Mouse (Mus musculus): ENCODE measurements around the gene Bcas3. TPM values are rescaled to one million over a fixed set of nuclear protein-coding genes. Genes with fewer than 3 reads are reported as not detected.

Bcas3 gene
- polyA plus RNA-seq, 1 experiment from 2014 or later, result 28.5 TPM

DNA sequence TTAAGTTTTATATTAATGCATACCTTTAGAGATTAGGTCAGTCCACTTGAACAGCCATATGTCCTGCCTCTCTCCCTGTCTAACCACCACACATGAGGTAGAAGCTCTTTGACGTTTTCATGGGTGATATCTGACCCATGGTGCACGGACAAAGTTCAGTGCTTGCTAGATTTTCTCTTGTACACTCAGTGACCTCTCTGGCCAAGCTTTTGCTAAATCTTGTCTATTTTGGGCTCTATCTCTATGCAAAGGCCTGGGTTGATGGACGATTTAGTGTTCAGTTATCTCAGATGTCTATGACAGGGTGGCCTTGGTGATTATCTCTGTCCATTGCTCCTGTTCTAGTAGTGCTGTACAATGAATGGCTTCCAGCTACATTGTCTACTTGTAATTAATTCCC is 260.6 kb downstream of the Bcas3 start:
- H3K27ac ChIP-seq, result no peak overlapping the region
- ATAC-seq, result no peak
- no peaks in the 10 kb centered on the region for H3K4me1 ChIP-seq (replicated peaks)

DNA sequence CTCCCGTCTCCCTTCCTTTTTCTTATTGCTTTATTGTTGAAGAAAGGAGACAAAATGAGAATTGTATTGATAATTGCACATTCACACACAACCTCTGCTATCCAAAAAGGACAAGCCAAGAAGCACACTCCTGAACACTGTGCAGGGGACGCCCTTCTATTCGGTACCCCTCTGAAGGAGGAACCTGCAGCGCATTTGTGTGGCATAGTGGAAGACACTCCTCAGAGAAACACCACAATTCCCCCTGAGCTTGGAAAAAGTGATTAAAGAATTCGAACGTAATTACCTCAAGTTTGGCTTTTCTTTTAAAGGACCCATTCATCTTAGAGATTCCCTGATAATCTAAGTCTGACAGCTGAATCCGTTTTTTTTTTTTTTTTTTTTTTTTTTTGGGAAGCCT is 261.5 kb downstream of the Bcas3 start:
- H3K27me3 ChIP-seq, result no peaks in the 10 kb centered on the region
- H3K9me3 ChIP-seq, result no peaks in the 10 kb centered on the region
- H3K4me2 ChIP-seq (replicated peaks), result no peak overlapping the region
- WGBS, result 80% methylated on average over 7 of the region's 7 CpGs
- no peak overlapping the region for H3K9ac ChIP-seq (replicated peaks)
- H3K27ac ChIP-seq, result no peak overlapping the region
- no peak overlapping the region for H3K4me3 ChIP-seq (replicated peaks)
- H3K4me1 ChIP-seq (replicated peaks), result peaks cover 7% of the 10 kb centered on the region
- no peak for ATAC-seq
- H3K36me3 ChIP-seq, result no peaks in the 10 kb centered on the region

More for the DNA sequence above, 260.6 kb downstream of the Bcas3 start:
- Histone ChIP-seq H3K9me3 (no peaks in the 10 kb centered on the region), H3K4me3 (replicated peaks) (no peak overlapping the region), H3K36me3 (no peaks in the 10 kb centered on the region), H3K4me2 (replicated peaks) (no peak overlapping the region), H3K9ac (replicated peaks) (no peak overlapping the region), H3K27me3 (no peaks in the 10 kb centered on the region)
- whole genome bisulfite sequencing, result 77% methylated on average over 3 of the region's 3 CpGs

GRCm38 (mm10) chr11:85615421-85615820 is 262.5 kb downstream of the Bcas3 start:
- no peaks in the 10 kb centered on the region for H3K27me3 ChIP-seq
- WGBS, result 85% methylated on average over 7 of the region's 7 CpGs
- no peaks in the 10 kb centered on the region for H3K36me3 ChIP-seq
- H3K4me3 ChIP-seq (replicated peaks), result no peak overlapping the region
- no peak overlapping the region for H3K27ac ChIP-seq
- ATAC-seq, result no peak
- no peak overlapping the region for H3K9ac ChIP-seq (replicated peaks)
- H3K4me2 ChIP-seq (replicated peaks), result no peak overlapping the region
- peaks cover 7% of the 10 kb centered on the region for H3K4me1 ChIP-seq (replicated peaks)
- no peaks in the 10 kb centered on the region for H3K9me3 ChIP-seq

GRCm38 (mm10) chr11:85621486-85621885 is 268.5 kb downstream of the Bcas3 start:
- H3K27ac ChIP-seq, result no peak overlapping the region
- WGBS, result 31% methylated on average over 2 of the region's 2 CpGs

GRCm38 (mm10) chr11:85621994-85622393 is 269.0 kb downstream of the Bcas3 start:
- Histone ChIP-seq H3K9ac (replicated peaks) (no peak overlapping the region), H3K36me3 (no peaks in the 10 kb centered on the region), H3K4me2 (replicated peaks) (no peak overlapping the region), H3K4me3 (replicated peaks) (no peak overlapping the region), H3K4me1 (replicated peaks) (peaks cover 7% of the 10 kb centered on the region), H3K27ac (no peak overlapping the region), H3K9me3 (no peaks in the 10 kb centered on the region), H3K27me3 (no peaks in the 10 kb centered on the region)
- WGBS, result 92% methylated on average over 8 of the region's 8 CpGs
- ATAC-seq, result no peak

More at GRCm38 (mm10) chr11:85621486-85621885, 268.5 kb downstream of the Bcas3 start:
- Histone ChIP-seq H3K36me3 (no peaks in the 10 kb centered on the region), H3K4me2 (replicated peaks) (no peak overlapping the region), H3K27me3 (no peaks in the 10 kb centered on the region), H3K4me3 (replicated peaks) (no peak overlapping the region), H3K4me1 (replicated peaks) (peaks cover 7% of the 10 kb centered on the region), H3K9me3 (no peaks in the 10 kb centered on the region), H3K9ac (replicated peaks) (no peak overlapping the region)
- ATAC-seq, result no peak

GRCm38 (mm10) chr11:85625206-85625605 is 272.2 kb downstream of the Bcas3 start:
- H3K9ac ChIP-seq (replicated peaks), result no peak overlapping the region
- WGBS, result 79% methylated on average over 5 of the region's 5 CpGs
- H3K27ac ChIP-seq, result no peak overlapping the region
- H3K36me3 ChIP-seq, result no peaks in the 10 kb centered on the region
- no peak for ATAC-seq
- H3K4me1 ChIP-seq (replicated peaks), result peaks cover 15% of the 10 kb centered on the region
- H3K4me3 ChIP-seq (replicated peaks), result no peak overlapping the region
- H3K9me3 ChIP-seq, result no peaks in the 10 kb centered on the region
- H3K4me2 ChIP-seq (replicated peaks), result no peak overlapping the region
- no peaks in the 10 kb centered on the region for H3K27me3 ChIP-seq

GRCm38 (mm10) chr11:85626846-85627245 is 273.9 kb downstream of the Bcas3 start:
- Histone ChIP-seq H3K36me3 (no peaks in the 10 kb centered on the region), H3K27ac (no peak overlapping the region), H3K4me3 (replicated peaks) (no peak overlapping the region), H3K27me3 (no peaks in the 10 kb centered on the region), H3K4me1 (replicated peaks) (peaks cover 15% of the 10 kb centered on the region), H3K9ac (replicated peaks) (no peak overlapping the region), H3K4me2 (replicated peaks) (no peak overlapping the region), H3K9me3 (no peaks in the 10 kb centered on the region)
- no peak for ATAC-seq
- 93% methylated on average over 2 of the region's 2 CpGs for WGBS

- Histone ChIP-seq H3K9me3 (no peaks in the 10 kb centered on the region), H3K36me3 (no peaks in the 10 kb centered on the region), H3K27ac (no peak overlapping the region), H3K4me2 (replicated peaks) (no peak overlapping the region), H3K4me3 (replicated peaks) (no peak overlapping the region), H3K27me3 (no peaks in the 10 kb centered on the region), H3K4me1 (replicated peaks) (peaks cover 16% of the 10 kb centered on the region), H3K9ac (replicated peaks) (no peak overlapping the region)
- 83% methylated on average over 3 of the region's 3 CpGs for WGBS
- no peak for ATAC-seq
Observed at GRCm38 (mm10) chr11:85627405-85627804, 274.4 kb downstream of the Bcas3 start.

- no peaks in the 10 kb centered on the region for H3K36me3 ChIP-seq
- no peaks in the 10 kb centered on the region for H3K27me3 ChIP-seq
- peaks cover 20% of the 10 kb centered on the region for H3K4me1 ChIP-seq (replicated peaks)
- H3K4me3 ChIP-seq (replicated peaks), result no peak overlapping the region
- no peak overlapping the region for H3K27ac ChIP-seq
- H3K9me3 ChIP-seq, result no peaks in the 10 kb centered on the region
- no peak overlapping the region for H3K9ac ChIP-seq (replicated peaks)
- ATAC-seq, result no peak
- H3K4me2 ChIP-seq (replicated peaks), result no peak overlapping the region
- 37% methylated on average over 13 of the region's 13 CpGs for WGBS
Observed at GRCm38 (mm10) chr11:85628303-85629063, 275.5 kb downstream of the Bcas3 start.

DNA sequence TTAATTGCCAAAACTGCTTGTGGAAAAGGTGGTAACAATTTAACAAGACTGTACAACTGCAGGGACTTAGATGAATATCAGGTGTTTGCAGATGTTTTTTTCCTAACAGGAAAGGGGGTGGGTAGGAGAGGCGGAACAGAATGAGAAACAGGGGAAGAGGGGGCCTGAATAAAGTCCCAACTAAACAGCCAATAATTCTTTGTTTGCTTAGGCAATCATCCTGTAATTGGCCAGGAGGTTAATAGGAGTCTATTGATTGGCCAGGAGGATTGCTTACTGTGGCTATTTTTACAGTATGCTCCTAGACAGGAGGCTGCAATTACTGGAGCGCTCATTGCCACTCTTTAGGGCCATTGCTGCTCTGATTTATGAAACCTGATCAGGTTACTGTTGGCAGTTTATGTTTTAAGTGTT is 279.6 kb downstream of the Bcas3 start:
- no peak for ATAC-seq
- peaks cover 18% of the 10 kb centered on the region for H3K4me1 ChIP-seq (replicated peaks)
- no peak overlapping the region for H3K4me2 ChIP-seq (replicated peaks)
- WGBS, result 69% methylated on average over 2 of the region's 2 CpGs
- no peaks in the 10 kb centered on the region for H3K36me3 ChIP-seq
- no peak overlapping the region for H3K27ac ChIP-seq
- H3K27me3 ChIP-seq, result no peaks in the 10 kb centered on the region
- no peaks in the 10 kb centered on the region for H3K9me3 ChIP-seq
- H3K9ac ChIP-seq (replicated peaks), result no peak overlapping the region
- no peak overlapping the region for H3K4me3 ChIP-seq (replicated peaks)

- 67% methylated on average over 12 of the region's 12 CpGs for WGBS
- H3K36me3 ChIP-seq, result no peaks in the 10 kb centered on the region
- no peak overlapping the region for H3K9ac ChIP-seq (replicated peaks)
- H3K27ac ChIP-seq, result no peak overlapping the region
- H3K27me3 ChIP-seq, result no peaks in the 10 kb centered on the region
- H3K4me2 ChIP-seq (replicated peaks), result no peak overlapping the region
- H3K4me1 ChIP-seq (replicated peaks), result peaks cover 40% of the 10 kb centered on the region
- no peak overlapping the region for H3K4me3 ChIP-seq (replicated peaks)
- no peaks in the 10 kb centered on the region for H3K9me3 ChIP-seq
- no peak for ATAC-seq
Observed at GRCm38 (mm10) chr11:85638696-85639495, 285.9 kb downstream of the Bcas3 start.

- ATAC-seq, result peak; percentile 83
- Histone ChIP-seq H3K4me3 (replicated peaks) (no peak overlapping the region; the same call in 1 of the 2 replicates), H3K36me3 (no peaks in the 10 kb centered on the region), H3K27me3 (no peaks in the 10 kb centered on the region), H3K4me1 (replicated peaks) (peaks cover 46% of the 10 kb centered on the region), H3K27ac (peak overlapping the region; percentile 40; the same call in 1 of the 2 replicates), H3K4me2 (replicated peaks) (peak overlapping the region; percentile 41), H3K9me3 (no peaks in the 10 kb centered on the region), H3K9ac (replicated peaks) (no peak overlapping the region)
- WGBS, result 23% methylated on average over 5 of the region's 5 CpGs
Observed at GRCm38 (mm10) chr11:85640659-85641058, 287.7 kb downstream of the Bcas3 start.

Measured in midbrain, embryonic 13.5 days (tissue).